Mouse (Mus musculus): ENCODE measurements around the gene Ppp5c. TPM values are rescaled to one million over a fixed set of nuclear protein-coding genes. Genes with fewer than 3 reads are reported as not detected.

The Ppp5c gene
- total and polyA plus RNA-seq, 2 experiments from 2014 or later: 68.9 to 140 TPM

GRCm38 (mm10) chr7:17017921-17018320 lies 9.8 kb downstream of the Ppp5c start:
- no peak for ATAC-seq
- H3K4me2 ChIP-seq (ENCODE audit: low read depth, low read length): no peak overlapping the region
- H3K9me3 ChIP-seq (ENCODE audit: low read length): no peaks in the 10 kb centered on the region
- H3K27ac ChIP-seq: 0 out of 2 replicates have a peak overlapping the region, but pooled peaks have one; percentile 66
- peaks cover 53% of the 10 kb centered on the region for H3K36me3 ChIP-seq (ENCODE audit: insufficient read depth, low read length)
- DNase-seq (ENCODE audit: low spot score): no peak
- H3K9ac ChIP-seq (replicated peaks; ENCODE audit: low read length): 0 out of 2 replicates have a peak overlapping the region, but pooled peaks have one; percentile 5
- no peaks in the 10 kb centered on the region for H3K27me3 ChIP-seq (ENCODE audit: insufficient read depth, low read length)
- H3K4me1 ChIP-seq (ENCODE audit: insufficient read depth, low read length): peaks cover 13% of the 10 kb centered on the region; the same call in 1 of the 2 replicates
- TF ChIP-seq CTCF (IDR thresholded peaks at IDR 0.05; ENCODE audit: low read depth): no peak
- 79% methylated on average over 2 of the region's 2 CpGs for WGBS
- no peak overlapping the region for H3K4me3 ChIP-seq (ENCODE audit: low read length)

GRCm38 (mm10) chr7:17017036-17017435 lies 10.7 kb downstream of the Ppp5c start:
- Histone ChIP-seq H3K4me2 (ENCODE audit: low read depth, low read length) (no peak overlapping the region), H3K27ac (peak overlapping the region; percentile 66), H3K9me3 (ENCODE audit: low read length) (no peaks in the 10 kb centered on the region), H3K4me1 (ENCODE audit: insufficient read depth, low read length) (peaks cover 13% of the 10 kb centered on the region; the same call in 1 of the 2 replicates), H3K27me3 (ENCODE audit: insufficient read depth, low read length) (no peaks in the 10 kb centered on the region), H3K4me3 (ENCODE audit: low read length) (no peak overlapping the region), H3K36me3 (ENCODE audit: insufficient read depth, low read length) (peaks cover 46% of the 10 kb centered on the region), H3K9ac (replicated peaks; ENCODE audit: low read length) (no peak overlapping the region)
- DNase-seq (ENCODE audit: low spot score) (peak; percentile 91), ATAC-seq (peak; percentile 86)
- WGBS: 18% methylated on average over 1 of the region's 1 CpGs
- TF ChIP-seq CTCF (IDR thresholded peaks at IDR 0.05; ENCODE audit: low read depth): no peak

- no peak overlapping the region for H3K9ac ChIP-seq (replicated peaks; ENCODE audit: low read length)
- 74% methylated on average over 6 of the region's 6 CpGs for WGBS
- H3K27me3 ChIP-seq (ENCODE audit: insufficient read depth, low read length): no peaks in the 10 kb centered on the region
- H3K27ac ChIP-seq: no peak overlapping the region
- H3K4me3 ChIP-seq (ENCODE audit: low read length): no peak overlapping the region
- ATAC-seq: no peak
- no peaks in the 10 kb centered on the region for H3K9me3 ChIP-seq (ENCODE audit: low read length)
- H3K4me1 ChIP-seq (ENCODE audit: insufficient read depth, low read length): peaks cover 13% of the 10 kb centered on the region; the same call in 1 of the 2 replicates
- peaks cover 33% of the 10 kb centered on the region for H3K36me3 ChIP-seq (ENCODE audit: insufficient read depth, low read length)
- no peak for DNase-seq (ENCODE audit: low spot score)
- H3K4me2 ChIP-seq (ENCODE audit: low read depth, low read length): no peak overlapping the region
- peak; percentile 42 for TF ChIP-seq CTCF (IDR thresholded peaks at IDR 0.05; ENCODE audit: low read depth)
Observed at GRCm38 (mm10) chr7:17015381-17015780, 12.3 kb downstream of the Ppp5c start.

- H3K9me3 ChIP-seq (ENCODE audit: low read length): no peaks in the 10 kb centered on the region
- ATAC-seq (no peak), DNase-seq (ENCODE audit: low spot score) (no peak)
- H3K4me3 ChIP-seq (ENCODE audit: low read length): no peak overlapping the region
- peaks cover 6% of the 10 kb centered on the region; the same call in 1 of the 2 replicates for H3K4me1 ChIP-seq (ENCODE audit: insufficient read depth, low read length)
- WGBS: 84% methylated on average over 7 of the region's 7 CpGs
- H3K27me3 ChIP-seq (ENCODE audit: insufficient read depth, low read length): no peaks in the 10 kb centered on the region
- no peak for TF ChIP-seq CTCF (IDR thresholded peaks at IDR 0.05; ENCODE audit: low read depth)
- H3K27ac ChIP-seq: no peak overlapping the region
- H3K9ac ChIP-seq (replicated peaks; ENCODE audit: low read length): no peak overlapping the region
- peaks cover 55% of the 10 kb centered on the region; the same call in 1 of the 2 replicates for H3K36me3 ChIP-seq (ENCODE audit: insufficient read depth, low read length)
- H3K4me2 ChIP-seq (ENCODE audit: low read depth, low read length): no peak overlapping the region
Observed at GRCm38 (mm10) chr7:17011909-17012590, 15.7 kb downstream of the Ppp5c start.

- Histone ChIP-seq H3K36me3 (ENCODE audit: insufficient read depth, low read length) (peaks cover 69% of the 10 kb centered on the region), H3K9ac (replicated peaks; ENCODE audit: low read length) (no peak overlapping the region), H3K27ac (peak overlapping the region; percentile 26; the same call in 1 of the 2 replicates), H3K4me2 (ENCODE audit: low read depth, low read length) (no peak overlapping the region), H3K27me3 (ENCODE audit: insufficient read depth, low read length) (no peaks in the 10 kb centered on the region), H3K4me1 (ENCODE audit: insufficient read depth, low read length) (no peaks in the 10 kb centered on the region), H3K4me3 (ENCODE audit: low read length) (no peak overlapping the region), H3K9me3 (ENCODE audit: low read length) (no peaks in the 10 kb centered on the region)
- ATAC-seq: no peak
- no peak for DNase-seq (ENCODE audit: low spot score)
- 79% methylated on average over 5 of the region's 5 CpGs for WGBS
- no peak for TF ChIP-seq CTCF (IDR thresholded peaks at IDR 0.05; ENCODE audit: low read depth)
Observed at GRCm38 (mm10) chr7:17010010-17010347, 17.7 kb downstream of the Ppp5c start.

- peak overlapping the region; percentile 26; the same call in 1 of the 2 replicates for H3K27ac ChIP-seq
- H3K4me2 ChIP-seq (ENCODE audit: low read depth, low read length): no peak overlapping the region
- WGBS: 93% methylated on average over 16 of the region's 16 CpGs
- H3K4me3 ChIP-seq (ENCODE audit: low read length): no peak overlapping the region
- no peaks in the 10 kb centered on the region for H3K4me1 ChIP-seq (ENCODE audit: insufficient read depth, low read length)
- no peak for DNase-seq (ENCODE audit: low spot score)
- no peaks in the 10 kb centered on the region for H3K27me3 ChIP-seq (ENCODE audit: insufficient read depth, low read length)
- no peak overlapping the region for H3K9ac ChIP-seq (replicated peaks; ENCODE audit: low read length)
- H3K36me3 ChIP-seq (ENCODE audit: insufficient read depth, low read length): peaks cover 71% of the 10 kb centered on the region
- TF ChIP-seq CTCF (IDR thresholded peaks at IDR 0.05; ENCODE audit: low read depth): no peak
- no peak for ATAC-seq
- no peaks in the 10 kb centered on the region for H3K9me3 ChIP-seq (ENCODE audit: low read length)
Observed at GRCm38 (mm10) chr7:17009326-17010009, 18.3 kb downstream of the Ppp5c start.
